Mouse (Mus musculus): ENCODE data around the gene Mybpc2.

Gene Mybpc2

GRCm38 (mm10) chr7:44465111-44465510 lies 59.3 kb downstream of the Mybpc2 start, which contains the start of gene Aspdh:
Gene Aspdh (plus strand): TSS chr7:44465391.
- in situ Hi-C loops (cut with MboI, MseI) = no loop called here

- in situ Hi-C loops (cut with MboI, MseI) = no loop called here
These were observed 59.9 kb downstream of the Mybpc2 start for GRCm38 (mm10) chr7:44464511-44464910.

GRCm38 (mm10) chr7:44463556-44464225 lies 60.8 kb downstream of the Mybpc2 start:
- in situ Hi-C loops (cut with MboI, MseI) = no loop called here

- in situ Hi-C loops (cut with MboI, MseI) = no loop called here
These were observed 61.4 kb downstream of the Mybpc2 start for GRCm38 (mm10) chr7:44463056-44463425.

GRCm38 (mm10) chr7:44462218-44463055 lies 62.0 kb downstream of the Mybpc2 start:
- in situ Hi-C loops (cut with MboI, MseI) = no loop called here

GRCm38 (mm10) chr7:44461503-44462217 lies 62.8 kb downstream of the Mybpc2 start:
- in situ Hi-C loops (cut with MboI, MseI) = no loop called here

- in situ Hi-C loops (cut with MboI, MseI) = no loop called here
These were observed 63.5 kb downstream of the Mybpc2 start for GRCm38 (mm10) chr7:44460767-44461502.

GRCm38 (mm10) chr7:44460067-44460466 lies 64.4 kb downstream of the Mybpc2 start:
- in situ Hi-C loops (cut with MboI, MseI) = no loop called here

GRCm38 (mm10) chr7:44456302-44456701 lies 68.2 kb downstream of the Mybpc2 start:
- in situ Hi-C loops (cut with MboI, MseI) = no loop called here

GRCm38 (mm10) chr7:44453256-44453655 lies 71.2 kb downstream of the Mybpc2 start:
- in situ Hi-C loops (cut with MboI, MseI) = no loop called here
